ENCODE assay signal across 11 mouse cellular contexts in genomic region chr1:38230041-38230440, GRCm38 (mm10).
"Had no signal": no experiment of that assay in that cellular context is flagged by ENCODE, and none has a peak within 500 bp of the region (broad histone marks: within the 10 kb centered on the region; RNA-seq: fewer than 3 reads in every experiment).

No protein-coding gene starts in this region.

- H3K4me3 ChIP-seq: limb, embryonic 15.5 days; liver, embryonic 12.5 days; midbrain, embryonic 10.5 days; midbrain, embryonic 15.5 days had no signal

- DNase-seq: left cerebral cortex, postnatal 4 days; lung, embryonic 14.5 days; lung, postnatal 10 days; lung, postnatal 4 days; right cerebral cortex, postnatal 14 days; thymus, postnatal 36 days had no signal

- H3K4me1 ChIP-seq: liver, embryonic 12.5 days; midbrain, embryonic 15.5 days had no signal

- H3K27me3 ChIP-seq: limb, embryonic 15.5 days; liver, embryonic 12.5 days; midbrain, embryonic 15.5 days had no signal

- H3K27ac ChIP-seq: limb, embryonic 15.5 days; liver, embryonic 12.5 days; midbrain, embryonic 10.5 days; midbrain, embryonic 15.5 days had no signal

- H3K36me3 ChIP-seq: liver, embryonic 12.5 days; midbrain, embryonic 10.5 days; midbrain, embryonic 15.5 days had no signal

- ATAC-seq: intestine, embryonic 16.5 days; liver, embryonic 12.5 days; midbrain, embryonic 15.5 days had no signal

- H3K4me2 ChIP-seq: limb, embryonic 15.5 days; liver, embryonic 12.5 days; lung, embryonic 14.5 days; midbrain, embryonic 15.5 days had no signal

- H3K9ac ChIP-seq: limb, embryonic 15.5 days; liver, embryonic 12.5 days; lung, embryonic 14.5 days; midbrain, embryonic 15.5 days had no signal
